Mouse (Mus musculus): ENCODE data around the gene Cdca8. TPM values are rescaled to one million over a fixed set of nuclear protein-coding genes. Genes with fewer than 3 reads are reported as not detected.
"Not testable (repeated sequence)": the region's sequence is repeated elsewhere in the genome, so short reads cannot be mapped to it uniquely, and the experiment has no call there.

The Cdca8 gene
- total RNA-seq (2015; ENCODE audit: low replicate concordance) (272 and 278 TPM in 2 replicates), total RNA-seq (2017; ENCODE audit: low replicate concordance) (294 and 381 TPM in 2 replicates)

GRCm38 (mm10) chr4:124939211-124939610, at the start of gene Cdca8:
Gene Cdca8, minus strand, starts transcription at chr4:124939311.
- not testable (repeated sequence) for ATAC-seq (replicated peaks; ENCODE audit: low FRiP score, poor library complexity, severe bottlenecking)

- ATAC-seq (replicated peaks; ENCODE audit: low FRiP score, poor library complexity, severe bottlenecking): no peak
These were observed 49.3 kb upstream of the Cdca8 start for GRCm38 (mm10) chr4:124988382-124988781.

GRCm38 (mm10) chr4:124987711-124988097, 48.6 kb upstream of the Cdca8 start:
- ATAC-seq (replicated peaks; ENCODE audit: low FRiP score, poor library complexity, severe bottlenecking): no peak

GRCm38 (mm10) chr4:124986739-124987710, 47.9 kb upstream of the Cdca8 start:
- ATAC-seq (replicated peaks; ENCODE audit: low FRiP score, poor library complexity, severe bottlenecking): no peak

GRCm38 (mm10) chr4:124985671-124986602, 46.8 kb upstream of the Cdca8 start, which contains the start of gene Rspo1:
Gene Rspo1, plus strand, starts transcription at chr4:124986430.
- ATAC-seq (replicated peaks; ENCODE audit: low FRiP score, poor library complexity, severe bottlenecking): no peak

- ATAC-seq (replicated peaks; ENCODE audit: low FRiP score, poor library complexity, severe bottlenecking): no peak
These were observed 46.0 kb upstream of the Cdca8 start for GRCm38 (mm10) chr4:124984871-124985670.

GRCm38 (mm10) chr4:124983893-124984526, 44.9 kb upstream of the Cdca8 start:
- no peak for ATAC-seq (replicated peaks; ENCODE audit: low FRiP score, poor library complexity, severe bottlenecking)

- ATAC-seq (replicated peaks; ENCODE audit: low FRiP score, poor library complexity, severe bottlenecking): no peak
These were observed 39.1 kb upstream of the Cdca8 start for GRCm38 (mm10) chr4:124978201-124978600.

- ATAC-seq (replicated peaks; ENCODE audit: low FRiP score, poor library complexity, severe bottlenecking): no peak
These were observed 34.2 kb upstream of the Cdca8 start for GRCm38 (mm10) chr4:124973296-124973695.

GRCm38 (mm10) chr4:124972316-124972715, 33.2 kb upstream of the Cdca8 start:
- ATAC-seq (replicated peaks; ENCODE audit: low FRiP score, poor library complexity, severe bottlenecking): no peak

- no peak for ATAC-seq (replicated peaks; ENCODE audit: low FRiP score, poor library complexity, severe bottlenecking)
These were observed 32.0 kb upstream of the Cdca8 start for GRCm38 (mm10) chr4:124971094-124971493.

GRCm38 (mm10) chr4:124970677-124971076, 31.6 kb upstream of the Cdca8 start:
- no peak for ATAC-seq (replicated peaks; ENCODE audit: low FRiP score, poor library complexity, severe bottlenecking)

- no peak for ATAC-seq (replicated peaks; ENCODE audit: low FRiP score, poor library complexity, severe bottlenecking)
These were observed 31.1 kb upstream of the Cdca8 start for GRCm38 (mm10) chr4:124970194-124970593.

GRCm38 (mm10) chr4:124969219-124969848, 30.2 kb upstream of the Cdca8 start:
- no peak for ATAC-seq (replicated peaks; ENCODE audit: low FRiP score, poor library complexity, severe bottlenecking)

- no peak for ATAC-seq (replicated peaks; ENCODE audit: low FRiP score, poor library complexity, severe bottlenecking)
These were observed 29.6 kb upstream of the Cdca8 start for GRCm38 (mm10) chr4:124968711-124969110.

- no peak for ATAC-seq (replicated peaks; ENCODE audit: low FRiP score, poor library complexity, severe bottlenecking)
These were observed 25.9 kb upstream of the Cdca8 start for GRCm38 (mm10) chr4:124964912-124965599.

GRCm38 (mm10) chr4:124962576-124962975, 23.5 kb upstream of the Cdca8 start:
- ATAC-seq (replicated peaks; ENCODE audit: low FRiP score, poor library complexity, severe bottlenecking): no peak

- no peak for ATAC-seq (replicated peaks; ENCODE audit: low FRiP score, poor library complexity, severe bottlenecking)
These were observed 21.8 kb upstream of the Cdca8 start for GRCm38 (mm10) chr4:124960940-124961339.

Measured in erythroid progenitor cell, adult 5-6 weeks (primary cell).